Mouse (Mus musculus) hindbrain, embryonic 16.5 days (tissue): ENCODE results near the gene Iars. TPM values are rescaled to one million over a fixed set of nuclear protein-coding genes. Genes with fewer than 3 reads are reported as not detected.
A peak's percentile ranks its signal among the peaks of the same experiment; 100 is the strongest.

Source experiments
- ATAC-seq: fragments of 200-750 bp; cut with Nextera tagmentation; 2 replicates; pipeline ENCODE4 v1.8.0; 2017; ENCODE audit warnings: moderate TSS enrichment, moderate library complexity
- H3K27ac ChIP-seq: fragments of 300-500 bp; sonication (generic); 2 replicates; pipeline ENCODE4 v1.5.1; 2014; ENCODE audit warnings: low read depth, mild to moderate bottlenecking, control low read depth, low read length, moderate library complexity
- H3K27me3 ChIP-seq: fragments of 300-500 bp; sonication (generic); replicated peaks from 2 replicates; pipeline ENCODE4 v1.6.1; 2014; ENCODE audit warnings: low read length; ENCODE audit not compliant: control insufficient read depth, insufficient read depth
- H3K36me3 ChIP-seq: fragments of 300-500 bp; sonication (generic); 2 replicates; pipeline ENCODE4 v1.6.1; 2014; ENCODE audit warnings: mild to moderate bottlenecking, low read length, moderate library complexity, mixed read lengths; ENCODE audit not compliant: control insufficient read depth, insufficient read depth
- H3K4me1 ChIP-seq: fragments of 300-500 bp; sonication (generic); 2 replicates; pipeline ENCODE4 v1.6.1; 2014; ENCODE audit warnings: low read depth, low read length; ENCODE audit not compliant: control insufficient read depth, insufficient read depth
- H3K4me2 ChIP-seq: fragments of 300-500 bp; sonication (generic); 2 replicates; pipeline ENCODE4 v1.6.1; 2014; ENCODE audit warnings: mild to moderate bottlenecking, low read length, control low read depth, moderate library complexity
- H3K4me3 ChIP-seq: fragments of 300-500 bp; sonication (generic); 2 replicates; pipeline ENCODE4 v1.5.1; 2014; ENCODE audit warnings: mild to moderate bottlenecking, low read length, control low read depth, moderate library complexity
- H3K9ac ChIP-seq: fragments of 300-500 bp; sonication (generic); 2 replicates; pipeline ENCODE4 v1.6.1; 2014; ENCODE audit warnings: low read depth, mild to moderate bottlenecking, control low read depth, low read length, moderate library complexity
- H3K9me3 ChIP-seq: fragments of 300-500 bp; sonication (generic); 2 replicates; pipeline ENCODE4 v1.6.1; 2014; ENCODE audit warnings: mild to moderate bottlenecking, low read length, moderate library complexity; ENCODE audit not compliant: control insufficient read depth
- WGBS: fragments of 180-500 bp; shearing (Covaris S2); extraction: QIAGEN DNeasy Blood & Tissue Kit; methylation state at CpG from one replicate; pipeline ENCODE4 v1.1.7; 2014; 5-methylcytosine and 5-hydroxymethylcytosine counted together
- polyA plus RNA-seq: library from polyadenylated mRNA; unstranded; fragments of >200 nt; fragmentation: Nextera tagmentation; extraction: Ambion mirVana; gene quantifications from 2 replicates; pipeline ENCODE4 v1.2.1, GENCODE M21; 2015

Gene Iars
- 47.3 and 54.2 TPM in 2 replicates for polyA plus RNA-seq

GRCm38 (mm10) chr13:49681351-49682232 lies at the start of gene Iars:
Iars (plus strand) TSS chr13:49682100.
- peak within 1 kb of the TSS; percentile 90 for H3K9ac ChIP-seq
- peak within 1 kb of the TSS; percentile 77 for H3K27ac ChIP-seq
- H3K36me3 ChIP-seq = no peaks in the 10 kb centered on the region; the same call in 1 of the 2 replicates
- no peaks in the 10 kb centered on the region for H3K27me3 ChIP-seq
- 4% methylated on average over 26 of the region's 26 CpGs for WGBS
- H3K4me2 ChIP-seq = peak within 1 kb of the TSS; percentile 94
- H3K4me3 ChIP-seq = peak within 1 kb of the TSS; percentile 92
- no peaks in the 10 kb centered on the region for H3K9me3 ChIP-seq
- peaks cover 20% of the 10 kb centered on the region for H3K4me1 ChIP-seq
- peak; percentile 100 for ATAC-seq

DNA sequence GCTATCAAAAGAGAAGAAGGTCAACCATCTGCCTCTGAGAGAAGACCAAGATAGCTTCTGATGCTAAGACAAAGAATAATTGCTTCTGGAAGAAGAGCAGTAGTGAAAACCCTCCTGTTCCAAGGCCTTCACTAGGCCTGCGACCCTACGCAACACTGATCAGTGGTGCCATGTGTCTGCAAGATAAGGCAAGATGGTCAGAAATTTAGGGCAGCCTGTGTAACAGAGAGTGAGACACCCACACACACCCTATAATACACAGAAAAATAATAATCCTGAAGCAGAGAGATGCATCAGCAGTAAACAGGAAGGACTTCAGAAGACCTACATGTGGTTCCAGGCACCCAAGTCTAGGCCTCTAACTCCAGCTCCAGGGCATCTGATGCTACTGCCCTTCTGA lies 41.9 kb upstream of the Iars start:
- H3K9ac ChIP-seq = no peak overlapping the region
- no peak overlapping the region for H3K4me2 ChIP-seq
- WGBS = 95% methylated on average over 2 of the region's 2 CpGs
- no peaks in the 10 kb centered on the region for H3K36me3 ChIP-seq
- no peaks in the 10 kb centered on the region for H3K4me1 ChIP-seq
- H3K9me3 ChIP-seq = no peaks in the 10 kb centered on the region
- no peak for ATAC-seq
- H3K27ac ChIP-seq = no peak overlapping the region
- H3K4me3 ChIP-seq = no peak overlapping the region
- H3K27me3 ChIP-seq = no peaks in the 10 kb centered on the region

- Histone ChIP-seq H3K9ac (no peak overlapping the region), H3K36me3 (no peaks in the 10 kb centered on the region), H3K27ac (no peak overlapping the region), H3K27me3 (no peaks in the 10 kb centered on the region), H3K4me1 (no peaks in the 10 kb centered on the region), H3K4me3 (no peak overlapping the region), H3K4me2 (no peak overlapping the region), H3K9me3 (no peaks in the 10 kb centered on the region)
- ATAC-seq = no peak
- 83% methylated on average over 6 of the region's 6 CpGs for WGBS
Measured at GRCm38 (mm10) chr13:49642650-49643049, 39.2 kb upstream of the Iars start.

DNA sequence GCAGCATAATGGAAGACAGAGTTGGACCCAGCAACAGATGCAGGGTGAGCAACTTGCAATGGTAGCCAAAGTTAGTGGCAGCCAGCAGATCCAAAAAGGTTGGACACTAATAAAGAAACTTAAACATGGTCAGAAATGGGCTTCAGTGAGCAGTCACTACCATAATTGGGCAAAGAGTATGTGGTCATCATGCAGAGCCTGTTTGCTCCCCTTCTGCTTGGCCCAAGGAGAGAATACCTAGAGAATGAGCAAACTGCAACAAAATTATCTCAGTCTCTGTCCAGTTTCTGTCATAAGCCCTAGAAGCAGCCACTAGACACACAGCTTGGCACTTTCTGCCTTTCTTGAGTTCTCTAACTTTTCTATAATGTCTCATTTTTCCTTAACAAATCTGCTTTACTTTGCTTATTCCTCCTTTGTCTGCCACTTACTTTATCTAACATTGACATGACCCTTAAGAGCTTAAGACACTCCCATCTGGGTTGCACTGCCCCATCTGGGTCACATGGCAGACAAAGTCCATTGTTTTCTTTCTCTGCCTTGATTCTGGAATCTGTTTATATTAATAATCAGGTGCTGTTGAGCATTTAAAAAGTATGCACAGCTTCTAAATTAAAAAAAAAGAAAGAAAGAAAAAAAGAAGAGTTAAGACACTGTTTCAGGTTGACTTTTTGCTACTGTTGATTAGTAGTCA lies 38.1 kb upstream of the Iars start:
- no peak for ATAC-seq
- H3K4me3 ChIP-seq = no peak overlapping the region

DNA sequence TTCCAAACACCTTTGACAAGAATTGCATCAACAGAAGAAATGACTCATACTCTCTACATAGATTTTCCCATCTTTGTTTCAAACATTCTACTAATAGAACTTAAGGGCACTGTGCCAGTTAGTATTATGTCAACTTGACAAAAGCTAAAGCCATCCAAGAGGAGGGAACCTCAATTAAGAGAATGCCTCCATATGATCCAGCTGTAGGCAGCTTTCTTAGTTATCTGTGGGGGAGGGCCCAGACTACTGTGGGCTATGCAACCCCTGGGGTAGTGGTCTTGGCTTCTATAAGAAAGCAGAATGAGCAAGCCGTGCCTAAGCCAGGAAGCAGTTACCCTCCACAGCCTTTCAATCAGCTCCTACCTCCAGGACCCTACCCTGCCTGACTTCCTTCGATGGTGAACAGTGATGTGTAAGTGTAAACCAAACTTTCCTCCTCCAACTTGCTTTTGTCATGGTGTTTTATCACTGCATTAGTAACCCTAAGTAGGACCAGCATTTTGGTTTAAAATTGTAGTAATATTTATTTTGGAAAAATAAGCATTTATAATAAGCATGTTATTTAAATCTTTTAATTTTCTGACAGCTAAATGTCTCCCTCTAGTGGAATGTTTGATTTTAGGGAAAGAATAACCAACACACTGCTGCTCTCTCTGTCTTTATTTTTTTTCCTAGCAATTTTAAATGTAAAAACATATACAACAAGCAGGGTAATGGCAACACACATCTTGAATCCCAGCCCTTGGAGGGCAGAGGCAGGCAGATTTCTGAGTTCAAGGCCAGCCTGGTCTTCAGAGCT lies 37.0 kb upstream of the Iars start:
- 0 out of 2 replicates have a peak, but pooled peaks have one; percentile 42 for ATAC-seq
- Histone ChIP-seq H3K4me3 (no peak overlapping the region), H3K27ac (no peak overlapping the region), H3K9me3 (no peaks in the 10 kb centered on the region), H3K4me1 (no peaks in the 10 kb centered on the region), H3K36me3 (no peaks in the 10 kb centered on the region), H3K4me2 (no peak overlapping the region), H3K27me3 (no peaks in the 10 kb centered on the region), H3K9ac (no peak overlapping the region)
- WGBS = 77% methylated on average over 2 of the region's 2 CpGs

More for the DNA sequence above, 38.1 kb upstream of the Iars start:
- Histone ChIP-seq H3K4me2 (no peak overlapping the region), H3K36me3 (no peaks in the 10 kb centered on the region), H3K27me3 (no peaks in the 10 kb centered on the region), H3K9ac (no peak overlapping the region), H3K9me3 (no peaks in the 10 kb centered on the region), H3K27ac (no peak overlapping the region), H3K4me1 (no peaks in the 10 kb centered on the region)

GRCm38 (mm10) chr13:49646019-49646418 lies 35.9 kb upstream of the Iars start:
- H3K27me3 ChIP-seq = no peaks in the 10 kb centered on the region
- H3K4me2 ChIP-seq = no peak overlapping the region
- no peak for ATAC-seq
- 88% methylated on average over 1 of the region's 1 CpGs for WGBS
- H3K36me3 ChIP-seq = no peaks in the 10 kb centered on the region
- H3K27ac ChIP-seq = no peak overlapping the region
- H3K4me1 ChIP-seq = no peaks in the 10 kb centered on the region
- H3K9me3 ChIP-seq = no peaks in the 10 kb centered on the region
- H3K9ac ChIP-seq = no peak overlapping the region
- no peak overlapping the region for H3K4me3 ChIP-seq

DNA sequence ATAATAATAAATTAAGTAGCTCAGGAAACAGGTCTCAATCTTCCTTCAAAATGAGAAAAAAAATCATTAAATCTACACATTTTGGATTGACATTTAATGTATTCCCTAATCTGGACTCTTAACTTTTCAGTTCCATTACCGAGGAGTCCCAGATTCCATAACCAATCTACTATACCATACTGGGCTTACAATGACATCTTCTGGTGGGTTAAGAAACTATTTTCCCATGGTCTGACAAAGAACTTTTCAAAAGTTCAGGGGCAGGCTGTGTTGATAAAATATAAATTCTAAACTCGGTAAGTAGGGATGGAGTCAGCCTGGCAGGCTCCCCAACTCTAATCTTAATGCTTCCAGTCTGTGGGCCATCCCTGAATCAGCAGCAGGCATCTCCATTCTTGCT lies 30.8 kb upstream of the Iars start:
- no peak for ATAC-seq
- Histone ChIP-seq H3K9ac (no peak overlapping the region), H3K9me3 (no peaks in the 10 kb centered on the region), H3K27me3 (no peaks in the 10 kb centered on the region), H3K4me2 (no peak overlapping the region), H3K36me3 (no peaks in the 10 kb centered on the region), H3K4me1 (peaks cover 11% of the 10 kb centered on the region), H3K4me3 (no peak overlapping the region), H3K27ac (no peak overlapping the region)
- WGBS = 40% methylated on average over 2 of the region's 2 CpGs

GRCm38 (mm10) chr13:49651781-49652351 lies 30.0 kb upstream of the Iars start:
- no peaks in the 10 kb centered on the region for H3K36me3 ChIP-seq
- H3K9ac ChIP-seq = no peak overlapping the region
- ATAC-seq = no peak
- WGBS = 3% methylated on average over 4 of the region's 4 CpGs
- peak overlapping the region; percentile 99 for H3K4me2 ChIP-seq
- H3K9me3 ChIP-seq = no peaks in the 10 kb centered on the region
- peaks cover 11% of the 10 kb centered on the region for H3K4me1 ChIP-seq
- H3K4me3 ChIP-seq = peak overlapping the region; percentile 74
- H3K27ac ChIP-seq = no peak overlapping the region
- H3K27me3 ChIP-seq = no peaks in the 10 kb centered on the region
